Mouse (Mus musculus) midbrain, embryonic 10.5 days (tissue): Measurements from ENCODE around the gene Nepro. TPM values are rescaled to one million over a fixed set of nuclear protein-coding genes. Genes with fewer than 3 reads are reported as not detected.

ENCODE experiments used
- DNase-seq: peaks from one replicate; pipeline ENCODE4 v3.0.0-alpha.2; 2017; ENCODE audit warnings: low spot score
- H3K27ac ChIP-seq: fragments of 300-500 bp; sonication (generic); replicated peaks from 2 replicates; pipeline ENCODE4 v1.5.1; 2016; ENCODE audit warnings: mild to moderate bottlenecking
- H3K27me3 ChIP-seq: fragments of 300-500 bp; sonication (generic); 2 replicates; pipeline ENCODE4 v1.6.1; 2016; ENCODE audit warnings: low read depth, mild to moderate bottlenecking; ENCODE audit not compliant: poor library complexity, severe bottlenecking
- H3K36me3 ChIP-seq: fragments of 300-500 bp; sonication (generic); 2 replicates; pipeline ENCODE4 v1.6.1; 2016; ENCODE audit warnings: mild to moderate bottlenecking, moderate library complexity
- H3K4me1 ChIP-seq: fragments of 300-500 bp; sonication (generic); 2 replicates; pipeline ENCODE4 v1.6.1; 2016
- H3K4me3 ChIP-seq: fragments of 300-500 bp; sonication (generic); 2 replicates; pipeline ENCODE4 v1.5.1; 2016; ENCODE audit warnings: mild to moderate bottlenecking, moderate library complexity
- H3K9me3 ChIP-seq: fragments of 300-500 bp; sonication (generic); replicated peaks from 2 replicates; pipeline ENCODE4 v1.6.1; 2016; ENCODE audit warnings: mild to moderate bottlenecking
- WGBS: fragments of 180-500 bp; shearing (Covaris S2); methylation state at CpG from one replicate; pipeline ENCODE4 v1.1.7; 2016; 5-methylcytosine and 5-hydroxymethylcytosine counted together
- polyA plus RNA-seq: library from polyadenylated mRNA; unstranded; fragments of >200 nt; fragmentation: Nextera tagmentation; extraction: Ambion mirVana; gene quantifications from 2 replicates; pipeline ENCODE4 v1.2.1, GENCODE M21; 2016

Gene Nepro
- polyA plus RNA-seq, 1 experiment from 2014 or later = 14.0 TPM

DNA sequence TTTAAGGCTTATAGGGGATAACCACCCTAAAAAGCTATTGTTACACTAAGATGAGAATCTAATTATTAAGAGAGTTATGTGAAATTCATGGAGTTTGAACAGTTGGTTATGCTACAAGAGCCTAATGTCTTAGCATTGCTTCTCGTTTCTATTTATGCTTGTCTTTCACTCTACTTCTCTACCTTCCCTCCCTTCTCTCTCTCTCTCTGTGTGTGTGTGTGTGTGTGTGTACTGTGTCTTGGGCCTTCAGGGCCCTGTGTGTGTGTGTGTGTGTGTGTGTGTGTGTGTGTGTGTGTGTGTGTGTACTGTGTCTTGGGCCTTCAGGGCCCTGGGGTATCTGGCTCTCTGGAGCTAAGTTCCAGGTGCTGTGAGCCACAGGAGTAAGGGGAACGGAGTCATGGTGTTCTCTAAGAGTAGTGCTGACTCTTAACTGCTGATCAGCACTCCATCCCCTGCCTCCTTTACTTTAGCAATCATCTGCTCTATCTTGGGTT, 6.9 kb upstream of the Nepro start:
- no peak for DNase-seq
- Histone ChIP-seq H3K4me3 (no peak overlapping the region), H3K27ac (no peak overlapping the region; the same call in 1 of the 2 replicates), H3K36me3 (peaks cover 16% of the 10 kb centered on the region), H3K9me3 (no peaks in the 10 kb centered on the region), H3K27me3 (no peaks in the 10 kb centered on the region), H3K4me1 (peaks cover 13% of the 10 kb centered on the region)
- WGBS = 72% methylated on average over 2 of the region's 2 CpGs

DNA sequence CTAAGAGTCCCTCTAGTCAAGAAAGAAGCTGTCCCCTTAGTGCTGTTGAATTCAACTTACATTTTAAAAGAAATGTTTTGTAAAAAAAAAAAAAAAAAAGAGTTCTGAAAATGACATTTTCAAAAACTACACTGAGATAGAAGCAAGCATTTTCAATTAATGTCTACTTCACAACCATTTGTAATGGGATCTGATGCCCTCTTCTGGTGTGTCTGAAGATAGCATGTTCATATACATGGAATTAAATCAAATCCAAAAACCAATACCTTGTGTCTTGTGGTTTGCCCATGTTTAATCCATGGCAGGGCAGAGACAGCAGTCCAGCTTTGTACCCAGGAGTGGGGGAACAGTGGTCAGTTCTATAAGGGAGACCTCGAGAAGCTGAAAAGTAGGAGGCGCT, 6.3 kb upstream of the Nepro start:
- H3K27ac ChIP-seq = no peak overlapping the region
- WGBS = 88% methylated on average over 2 of the region's 2 CpGs
- DNase-seq = no peak
- no peaks in the 10 kb centered on the region for H3K9me3 ChIP-seq
- no peaks in the 10 kb centered on the region for H3K27me3 ChIP-seq
- H3K4me1 ChIP-seq = peaks cover 16% of the 10 kb centered on the region
- peaks cover 16% of the 10 kb centered on the region for H3K36me3 ChIP-seq
- no peak overlapping the region for H3K4me3 ChIP-seq

DNA sequence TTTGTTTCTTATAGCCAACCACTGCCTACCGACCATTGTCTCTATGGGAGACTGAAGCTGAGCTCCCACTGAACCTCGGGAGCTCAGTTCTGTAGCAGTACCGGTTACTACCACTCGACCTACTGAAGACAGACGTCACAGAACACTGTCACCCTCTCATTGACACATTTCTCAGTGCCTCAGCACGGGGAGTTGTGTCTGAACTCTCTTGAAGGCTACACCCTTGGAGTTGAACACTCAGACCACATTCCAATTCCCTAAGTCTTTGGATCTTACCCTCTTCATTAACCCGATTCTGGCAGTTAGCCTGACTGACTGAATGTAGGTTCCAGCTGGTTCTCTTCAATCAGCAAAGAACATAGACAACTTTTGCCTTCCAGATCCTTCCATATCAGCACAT, 4.8 kb upstream of the Nepro start:
- H3K9me3 ChIP-seq = no peaks in the 10 kb centered on the region
- no peak overlapping the region for H3K27ac ChIP-seq
- DNase-seq = no peak
- peaks cover 16% of the 10 kb centered on the region for H3K36me3 ChIP-seq
- H3K4me3 ChIP-seq = no peak overlapping the region
- H3K4me1 ChIP-seq = peaks cover 23% of the 10 kb centered on the region
- WGBS = 83% methylated on average over 7 of the region's 7 CpGs
- no peaks in the 10 kb centered on the region for H3K27me3 ChIP-seq

GRCm38 (mm10) chr16:44720518-44720917, 3.6 kb upstream of the Nepro start:
- no peak for DNase-seq
- Histone ChIP-seq H3K36me3 (peaks cover 16% of the 10 kb centered on the region), H3K9me3 (no peaks in the 10 kb centered on the region), H3K27me3 (no peaks in the 10 kb centered on the region), H3K4me3 (no peak overlapping the region), H3K4me1 (peaks cover 31% of the 10 kb centered on the region), H3K27ac (no peak overlapping the region)
- 80% methylated on average over 3 of the region's 3 CpGs for WGBS

- Histone ChIP-seq H3K9me3 (no peaks in the 10 kb centered on the region), H3K4me1 (peaks cover 26% of the 10 kb centered on the region), H3K27me3 (no peaks in the 10 kb centered on the region), H3K27ac (no peak overlapping the region), H3K36me3 (peaks cover 25% of the 10 kb centered on the region), H3K4me3 (no peak overlapping the region)
- WGBS = 89% methylated on average over 2 of the region's 2 CpGs
- no peak for DNase-seq
These were observed 1.4 kb upstream of the Nepro start for GRCm38 (mm10) chr16:44722666-44723065.

DNA sequence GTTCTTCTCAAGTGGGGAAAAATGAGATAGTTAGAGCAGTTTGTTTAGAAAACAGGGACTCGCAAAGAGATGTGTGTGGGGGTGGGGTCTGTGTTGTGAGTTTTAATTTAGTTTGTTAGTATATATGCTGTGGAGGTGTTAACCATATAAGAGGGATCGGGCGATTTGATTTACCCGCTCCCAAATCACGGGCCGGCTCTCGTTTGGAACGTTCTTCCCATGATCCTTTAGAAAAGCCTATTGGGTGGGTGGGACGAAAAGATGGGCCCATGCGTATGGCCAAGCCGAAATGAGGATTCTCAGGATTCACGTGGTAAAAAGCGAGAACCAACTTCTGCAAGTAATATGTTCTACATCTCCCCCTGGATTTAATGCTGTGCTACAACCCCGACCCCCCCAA, 746 bp downstream of the Nepro start:
- DNase-seq = peak; percentile 71
- peaks cover 39% of the 10 kb centered on the region for H3K36me3 ChIP-seq
- H3K27me3 ChIP-seq = no peaks in the 10 kb centered on the region
- H3K27ac ChIP-seq = peak overlapping the region; percentile 99
- H3K4me3 ChIP-seq = peak overlapping the region; percentile 94
- WGBS = under 1% methylated on average over 14 of the region's 14 CpGs
- H3K9me3 ChIP-seq = no peaks in the 10 kb centered on the region
- peaks cover 26% of the 10 kb centered on the region for H3K4me1 ChIP-seq

- Histone ChIP-seq H3K27ac (peak overlapping the region; percentile 99), H3K9me3 (no peaks in the 10 kb centered on the region), H3K4me1 (peaks cover 26% of the 10 kb centered on the region), H3K36me3 (peaks cover 39% of the 10 kb centered on the region), H3K4me3 (peak overlapping the region; percentile 94), H3K27me3 (no peaks in the 10 kb centered on the region)
- DNase-seq = peak; percentile 57
- 50% methylated on average over 14 of the region's 14 CpGs for WGBS
These were observed 1.5 kb downstream of the Nepro start for GRCm38 (mm10) chr16:44725286-44726223.

DNA sequence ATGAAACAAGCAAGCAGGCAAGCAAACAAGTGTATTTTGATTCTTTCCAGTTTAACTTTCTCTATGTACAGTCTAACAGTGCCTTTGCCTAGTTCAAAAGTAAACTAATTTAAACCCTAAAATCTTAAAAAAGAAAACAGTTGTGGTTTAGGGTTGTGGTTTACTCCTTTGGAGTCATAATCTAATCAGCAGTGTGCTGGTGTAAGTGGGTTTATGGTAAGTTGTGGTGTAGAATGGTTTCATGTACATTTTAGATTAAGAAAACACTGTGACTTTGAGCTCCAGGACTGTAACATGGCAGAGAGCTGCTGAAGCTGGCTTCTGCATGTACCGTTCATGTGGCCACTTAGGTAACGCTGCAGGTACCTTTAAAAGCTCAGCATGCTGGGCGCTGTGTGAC, 3.4 kb downstream of the Nepro start:
- H3K9me3 ChIP-seq = no peaks in the 10 kb centered on the region
- no peak overlapping the region for H3K27ac ChIP-seq
- peaks cover 26% of the 10 kb centered on the region for H3K4me1 ChIP-seq
- H3K4me3 ChIP-seq = no peak overlapping the region
- H3K27me3 ChIP-seq = no peaks in the 10 kb centered on the region
- DNase-seq = no peak
- 98% methylated on average over 3 of the region's 3 CpGs for WGBS
- peaks cover 58% of the 10 kb centered on the region for H3K36me3 ChIP-seq

DNA sequence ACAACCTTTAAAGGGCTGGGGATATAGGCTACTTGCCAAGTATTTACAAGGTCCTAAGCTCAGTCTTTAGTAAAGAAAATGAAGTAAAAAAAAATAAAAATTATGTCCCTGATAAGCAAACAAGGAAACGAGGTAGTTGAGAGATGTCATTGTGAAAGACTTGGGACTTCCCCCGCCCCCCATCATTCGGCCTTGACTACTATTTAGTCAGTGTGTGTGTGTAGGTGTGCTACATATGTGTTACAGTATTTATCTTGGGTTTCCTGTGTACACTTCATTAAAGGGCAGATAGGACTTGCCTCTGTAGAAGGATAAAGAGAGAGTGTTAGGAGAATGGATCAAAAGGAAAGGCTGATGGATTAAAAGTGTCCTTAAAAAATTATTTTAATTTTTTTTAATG, 10.0 kb downstream of the Nepro start:
- H3K4me1 ChIP-seq = no peaks in the 10 kb centered on the region
- no peaks in the 10 kb centered on the region for H3K27me3 ChIP-seq
- WGBS = 95% methylated on average over 3 of the region's 3 CpGs
- no peak for DNase-seq
- no peak overlapping the region for H3K4me3 ChIP-seq
- no peak overlapping the region for H3K27ac ChIP-seq
- H3K36me3 ChIP-seq = peaks cover 100% of the 10 kb centered on the region
- H3K9me3 ChIP-seq = no peaks in the 10 kb centered on the region

GRCm38 (mm10) chr16:44735676-44736075, 11.6 kb downstream of the Nepro start:
- peaks cover 99% of the 10 kb centered on the region for H3K36me3 ChIP-seq
- no peak for DNase-seq
- no peak overlapping the region for H3K27ac ChIP-seq
- H3K27me3 ChIP-seq = no peaks in the 10 kb centered on the region
- no peak overlapping the region for H3K4me3 ChIP-seq
- WGBS = 87% methylated on average over 5 of the region's 5 CpGs
- no peaks in the 10 kb centered on the region for H3K9me3 ChIP-seq
- no peaks in the 10 kb centered on the region for H3K4me1 ChIP-seq

DNA sequence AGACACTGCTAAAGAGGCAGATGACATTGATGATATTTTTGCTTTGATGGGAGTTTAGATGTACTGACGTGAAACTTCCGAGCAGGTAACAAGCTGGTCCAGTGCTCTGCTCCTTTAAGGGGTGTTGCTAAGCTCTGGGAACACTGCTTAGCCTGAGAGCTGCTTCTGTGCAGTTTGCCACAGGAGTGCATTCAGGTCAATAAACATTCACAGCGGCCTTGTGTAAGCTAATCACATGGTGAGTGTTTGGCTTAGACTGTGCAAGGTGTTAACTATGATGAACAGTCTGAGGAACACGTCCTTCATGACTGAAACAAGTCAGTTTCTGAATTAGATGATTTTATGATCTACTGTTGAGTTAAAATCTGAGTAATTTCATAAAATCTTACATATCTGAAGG, 12.0 kb downstream of the Nepro start:
- WGBS = 86% methylated on average over 4 of the region's 4 CpGs
- no peak overlapping the region for H3K4me3 ChIP-seq
- H3K27ac ChIP-seq = no peak overlapping the region
- H3K27me3 ChIP-seq = no peaks in the 10 kb centered on the region
- no peak for DNase-seq
- H3K36me3 ChIP-seq = peaks cover 99% of the 10 kb centered on the region
- H3K4me1 ChIP-seq = no peaks in the 10 kb centered on the region
- no peaks in the 10 kb centered on the region for H3K9me3 ChIP-seq

DNA sequence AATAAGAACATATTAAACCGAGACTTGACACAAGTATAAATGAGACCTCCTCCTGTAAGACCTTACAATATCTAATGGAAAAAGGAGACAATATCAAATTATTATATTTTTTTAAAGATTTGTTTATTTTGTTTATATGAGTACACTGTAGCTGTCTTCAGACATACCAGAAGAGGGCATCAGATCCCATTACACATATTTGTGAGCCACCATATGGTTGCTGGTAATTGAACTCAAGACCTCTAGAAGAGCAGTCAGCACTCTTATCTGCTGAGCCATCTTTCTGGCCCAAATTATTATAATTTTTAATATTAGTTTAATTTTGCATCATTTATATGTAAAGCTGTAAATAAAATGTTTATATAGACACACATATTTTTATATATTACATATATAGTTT, 18.7 kb downstream of the Nepro start:
- H3K4me3 ChIP-seq = no peak overlapping the region
- H3K36me3 ChIP-seq = peaks cover 47% of the 10 kb centered on the region
- DNase-seq = no peak
- no peaks in the 10 kb centered on the region for H3K9me3 ChIP-seq
- H3K27ac ChIP-seq = no peak overlapping the region
- 91% methylated on average over 1 of the region's 1 CpGs for WGBS
- H3K4me1 ChIP-seq = peaks cover 17% of the 10 kb centered on the region
- H3K27me3 ChIP-seq = no peaks in the 10 kb centered on the region

DNA sequence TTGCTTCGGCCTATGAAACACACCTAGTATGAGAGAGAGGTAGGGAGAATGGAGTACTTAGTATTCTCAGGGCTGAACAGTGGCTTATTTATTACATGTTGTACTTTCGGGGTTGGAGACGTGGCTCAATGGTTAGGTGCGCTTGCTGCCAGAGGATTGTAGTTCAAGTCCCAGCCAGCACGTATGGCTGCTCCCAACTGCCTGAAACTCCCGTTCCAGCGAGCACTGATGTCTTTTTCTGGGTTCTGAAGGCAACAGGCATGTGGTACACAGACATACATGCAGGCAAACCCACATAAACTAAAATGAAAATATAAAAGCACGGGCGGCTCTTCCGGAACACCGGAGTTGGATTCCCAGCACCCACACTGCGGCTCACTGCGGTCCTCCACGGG, 21.4 kb downstream of the Nepro start:
- Histone ChIP-seq H3K9me3 (no peaks in the 10 kb centered on the region), H3K27ac (peak overlapping the region; percentile 89), H3K36me3 (peaks cover 20% of the 10 kb centered on the region), H3K4me1 (peaks cover 17% of the 10 kb centered on the region), H3K27me3 (no peaks in the 10 kb centered on the region), H3K4me3 (peak overlapping the region; percentile 66)
- DNase-seq = no peak
- WGBS = 10% methylated on average over 14 of the region's 14 CpGs
